Mouse (Mus musculus) bone marrow, adult 2 months (tissue): Measurements from ENCODE around the gene Ptprn2.

Source experiments
- CTCF ChIP-seq: fragments of 200-500 bp; IDR thresholded peaks from 2 replicates; pipeline ENCODE4 v1.5.1; 2011; ENCODE audit warnings: low read length, control low read depth; ENCODE audit not compliant: control insufficient read depth, insufficient read depth
- POLR2A ChIP-seq: fragments of 200-500 bp; IDR thresholded peaks from 2 replicates; pipeline ENCODE4 v1.6.1; 2011; ENCODE audit warnings: low read depth, mild to moderate bottlenecking, control low read depth, low read length, borderline replicate concordance; ENCODE audit not compliant: control insufficient read depth

DNA sequence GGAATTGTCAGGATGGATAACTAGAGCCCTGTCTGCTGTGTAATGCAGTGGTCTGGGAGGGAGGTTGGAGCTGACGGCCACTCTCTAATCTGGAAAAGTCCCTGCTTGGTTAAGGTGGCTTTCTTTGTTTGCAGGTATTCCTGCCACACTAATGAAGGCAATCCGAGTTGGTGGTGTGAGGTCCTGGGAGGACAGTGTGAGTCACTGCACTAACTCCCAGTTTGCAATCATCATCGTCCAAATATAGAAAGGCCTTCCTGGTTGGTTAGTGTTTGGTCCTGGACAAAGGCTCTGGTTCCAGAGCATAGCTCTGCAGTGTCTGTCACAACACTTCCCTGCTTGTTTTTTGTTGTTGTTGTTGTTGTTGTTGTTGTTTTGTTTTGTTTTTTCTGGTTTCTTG lies 102.0 kb downstream of the Ptprn2 start:
- TF ChIP-seq POLR2A (no peak), CTCF (no peak)
